Mouse (Mus musculus) retina, postnatal 1 day (tissue): ENCODE results near the gene Hivep3.

Source experiments
- DNase-seq: peaks from one replicate; pipeline ENCODE4 v3.0.0-alpha.2; 2012

Hivep3 gene

DNA sequence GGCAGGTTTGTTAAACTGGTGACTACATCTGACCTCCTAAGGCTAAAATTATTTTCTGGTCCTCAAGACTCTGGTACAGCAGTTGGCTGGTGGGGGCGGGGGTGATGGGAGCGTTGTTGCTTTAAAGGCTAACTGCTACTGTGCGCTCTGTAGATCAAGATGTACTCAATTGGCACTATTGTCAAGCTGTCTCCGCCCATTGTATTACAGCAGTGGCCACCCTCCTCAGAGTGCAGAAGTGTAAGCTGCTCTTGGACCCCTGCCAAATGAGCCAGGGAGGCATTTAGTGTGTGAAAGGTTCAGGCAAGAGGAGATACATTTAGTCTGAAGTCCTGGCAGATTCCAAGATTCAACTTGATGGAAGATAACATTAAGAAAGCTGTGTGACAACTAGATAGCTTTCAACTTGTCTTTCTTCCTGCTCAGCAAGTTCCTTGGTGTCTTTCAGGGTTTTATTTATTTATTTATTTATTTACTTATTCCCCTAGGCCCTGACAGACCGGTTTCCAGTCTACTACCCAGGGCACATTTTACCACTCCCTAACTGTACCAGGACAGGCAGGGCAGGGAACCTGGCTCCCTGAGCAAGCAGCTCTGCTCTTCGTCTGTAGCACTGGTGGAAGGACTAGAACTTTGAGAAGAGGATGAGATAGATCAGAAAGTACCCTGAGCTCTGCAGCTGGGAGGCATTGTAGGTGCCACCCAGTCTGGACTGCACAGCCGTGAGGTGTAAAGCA, 83.2 kb downstream of the Hivep3 start:
- DNase-seq: peak; percentile 95

DNA sequence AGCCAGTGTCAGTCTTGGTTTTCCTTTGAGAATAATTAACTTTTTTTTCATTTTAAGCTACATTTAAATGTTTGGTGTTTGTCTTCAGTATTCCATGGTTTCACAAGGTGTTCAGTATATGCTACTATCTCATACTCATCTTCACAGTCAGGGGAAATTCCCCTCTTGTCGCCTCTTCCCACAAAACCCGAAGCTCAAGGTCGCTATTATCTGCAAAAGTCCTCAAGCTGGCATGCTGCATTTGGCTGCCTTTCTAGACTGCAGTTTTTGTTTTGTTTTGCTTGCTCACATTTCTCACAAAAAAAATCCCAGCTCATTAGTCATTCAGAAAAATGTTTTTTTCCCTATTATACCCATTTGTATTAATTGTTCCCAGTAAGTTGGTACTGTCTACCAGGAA, 92.4 kb downstream of the Hivep3 start:
- DNase-seq: no peak

DNA sequence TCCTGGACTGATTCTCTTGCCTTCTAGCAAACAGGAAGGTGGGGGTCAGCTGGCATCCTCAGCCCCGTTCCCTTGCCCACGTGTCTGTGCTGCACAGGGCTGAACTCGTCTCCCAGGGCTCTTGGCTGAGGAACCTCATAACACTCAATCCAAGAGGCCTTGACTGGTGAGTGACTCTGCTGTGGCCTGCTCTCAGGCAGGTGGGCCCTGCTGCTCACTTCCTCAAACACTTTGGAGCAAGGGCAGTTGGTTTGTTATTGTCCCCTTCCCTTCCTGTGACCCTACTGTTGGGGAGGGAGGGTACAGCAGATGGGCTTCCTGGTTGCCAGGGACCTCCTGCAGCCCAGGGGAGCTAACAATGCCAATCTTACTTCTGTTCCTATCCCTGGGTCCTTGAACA, 94.8 kb downstream of the Hivep3 start:
- DNase-seq: no peak

- no peak for DNase-seq
Measured at GRCm38 (mm10) chr4:119828996-119829395, 95.4 kb downstream of the Hivep3 start.

DNA sequence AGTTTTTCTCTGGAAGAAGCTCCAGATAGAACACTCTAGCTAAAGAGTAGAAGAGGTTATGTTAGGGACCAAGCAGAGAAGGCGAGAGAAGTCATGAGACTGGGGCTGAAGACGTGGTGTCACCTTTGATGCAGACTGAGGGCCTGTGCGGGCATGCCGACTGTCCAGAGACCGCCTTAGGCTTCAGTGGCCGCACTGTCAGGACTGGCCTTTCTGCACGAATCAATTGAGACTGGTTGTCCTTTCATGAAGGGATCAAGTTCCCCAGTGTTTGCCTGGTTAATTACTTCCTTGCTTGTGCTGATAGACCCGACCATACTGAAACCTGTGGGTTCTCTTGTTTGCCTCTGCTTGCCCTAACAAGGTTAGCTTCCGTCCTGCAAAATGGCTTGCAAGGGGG, 99.7 kb downstream of the Hivep3 start:
- DNase-seq: no peak

GRCm38 (mm10) chr4:119833884-119834283, 100.3 kb downstream of the Hivep3 start:
- DNase-seq: no peak

- no peak for DNase-seq
Measured at GRCm38 (mm10) chr4:119836181-119836580, 102.6 kb downstream of the Hivep3 start.

DNA sequence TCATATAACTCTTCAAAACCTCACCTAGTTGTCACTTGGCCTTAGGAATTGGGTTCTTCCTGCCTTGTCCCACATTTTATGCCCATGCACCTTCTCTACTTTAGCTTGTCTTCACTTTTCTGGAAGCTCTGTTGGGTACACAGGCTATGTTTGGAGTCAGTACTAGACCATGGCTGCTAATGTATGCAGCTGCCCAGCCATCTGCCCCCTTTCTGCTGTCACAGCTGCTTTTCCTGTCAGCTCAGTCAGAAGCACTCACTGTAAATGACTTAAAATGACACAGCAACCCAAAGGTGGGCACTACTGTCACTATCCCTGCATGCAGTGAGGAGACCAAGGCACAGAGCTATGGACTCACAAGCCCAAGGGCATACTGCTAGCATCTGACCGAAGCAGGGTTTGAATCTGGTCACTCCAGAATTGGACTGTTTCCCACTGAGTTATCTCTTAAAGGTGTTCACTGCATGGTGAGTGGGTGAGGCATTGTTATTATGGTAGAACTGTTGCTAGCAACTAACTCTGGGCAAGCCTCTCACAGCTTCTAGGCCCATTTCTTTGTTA, 104.0 kb downstream of the Hivep3 start:
- peak; percentile 49 for DNase-seq

GRCm38 (mm10) chr4:119838308-119838707, 104.7 kb downstream of the Hivep3 start:
- no peak for DNase-seq

DNA sequence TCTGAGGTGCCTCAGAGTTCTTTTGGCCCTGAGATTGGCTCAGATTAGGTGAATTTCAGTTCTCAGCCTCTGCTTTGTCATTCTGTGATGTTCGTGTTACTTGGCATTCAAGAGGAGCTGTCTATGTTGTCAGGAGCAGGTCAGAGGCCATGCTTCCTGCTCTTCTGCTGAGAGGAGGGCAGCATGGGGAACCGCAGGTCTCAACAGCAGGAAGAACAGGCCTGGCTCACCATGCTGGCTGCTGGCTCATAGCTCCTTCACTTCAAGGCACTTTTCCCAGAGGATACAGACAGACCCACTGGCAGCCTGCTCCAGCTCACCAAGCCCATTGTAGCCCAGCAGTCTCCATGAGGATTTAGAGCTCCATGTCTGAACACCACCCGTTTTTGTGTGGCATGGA, 109.7 kb downstream of the Hivep3 start:
- DNase-seq: no peak

- no peak for DNase-seq
Measured at GRCm38 (mm10) chr4:119844267-119844666, 110.7 kb downstream of the Hivep3 start.

- peak; percentile 49 for DNase-seq
Measured at GRCm38 (mm10) chr4:119845596-119846161, 112.1 kb downstream of the Hivep3 start.

GRCm38 (mm10) chr4:119852483-119852882, 118.9 kb downstream of the Hivep3 start:
- no peak for DNase-seq

DNA sequence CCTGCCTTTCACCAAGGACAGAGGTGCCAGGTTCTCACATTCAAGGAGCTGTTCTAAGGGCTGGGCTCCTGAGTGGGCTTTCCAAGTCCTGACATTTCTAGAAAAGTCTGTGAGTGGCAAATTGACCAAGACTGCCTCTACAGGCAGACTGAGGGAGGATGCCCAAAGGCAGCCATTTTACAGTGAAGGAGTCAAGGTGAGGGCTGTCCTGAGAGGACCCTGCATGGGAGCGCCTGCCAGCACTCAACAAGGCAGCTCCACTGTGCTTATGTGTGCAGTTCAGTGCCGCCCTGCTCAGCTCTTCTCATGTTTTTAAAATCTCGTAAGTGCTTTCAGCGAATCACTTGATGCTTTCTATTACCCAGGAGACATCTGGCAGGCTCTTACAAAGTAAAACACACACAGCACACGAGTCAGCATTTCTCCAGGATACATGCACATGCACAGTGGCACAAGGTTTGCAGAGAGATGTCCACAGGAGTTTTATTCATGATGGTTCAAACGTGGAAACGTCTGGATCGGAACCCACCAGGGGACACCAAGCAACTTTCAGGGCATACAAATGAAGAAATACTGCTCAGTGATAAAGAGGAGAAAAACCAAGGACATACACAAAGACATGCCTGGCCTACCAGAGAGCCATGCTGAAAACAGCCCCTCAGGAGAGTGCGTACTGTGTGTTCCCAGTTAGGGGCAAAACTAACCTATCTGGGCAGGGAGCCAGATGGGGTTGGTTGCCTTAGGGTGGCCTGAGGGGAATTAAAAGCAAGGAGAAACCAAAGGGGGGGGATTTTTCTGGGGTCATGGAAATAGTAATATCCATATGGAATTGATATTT, 120.9 kb downstream of the Hivep3 start:
- peak; percentile 34 for DNase-seq

GRCm38 (mm10) chr4:119859454-119859853, 125.9 kb downstream of the Hivep3 start:
- DNase-seq: no peak

GRCm38 (mm10) chr4:119861001-119861400, 127.4 kb downstream of the Hivep3 start:
- DNase-seq: no peak

DNA sequence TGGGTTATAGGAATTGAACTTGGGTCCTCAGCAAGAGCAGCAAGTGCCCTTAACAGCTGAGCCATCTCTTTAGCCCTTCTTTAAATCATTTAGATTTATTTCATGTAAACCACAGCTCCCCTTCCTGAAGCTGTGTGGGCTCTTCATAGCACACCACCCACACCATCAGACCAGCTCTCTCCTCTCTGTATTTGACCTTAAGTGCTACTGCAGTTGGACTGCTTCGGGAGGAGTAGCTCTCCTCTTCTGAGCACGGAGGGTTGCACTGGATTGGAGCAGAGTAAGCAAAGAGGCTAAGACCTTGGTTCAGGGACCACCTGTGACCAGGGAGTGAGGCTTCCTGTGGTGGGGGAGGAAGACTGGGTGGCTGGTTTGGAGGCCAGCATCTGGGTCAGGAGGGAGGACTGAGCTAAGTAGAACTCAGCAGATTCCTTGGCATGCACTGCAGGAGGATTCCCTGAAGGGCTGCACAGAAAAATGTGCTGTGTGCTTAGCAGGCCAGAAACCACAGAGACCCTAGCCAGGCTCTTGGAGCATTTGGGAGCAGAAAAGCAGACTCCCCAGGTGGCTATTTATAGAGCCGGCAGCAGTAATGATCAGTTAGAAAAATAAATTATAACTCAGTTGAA, 132.4 kb downstream of the Hivep3 start:
- DNase-seq: no peak

GRCm38 (mm10) chr4:119867132-119867531, 133.5 kb downstream of the Hivep3 start:
- no peak for DNase-seq

DNA sequence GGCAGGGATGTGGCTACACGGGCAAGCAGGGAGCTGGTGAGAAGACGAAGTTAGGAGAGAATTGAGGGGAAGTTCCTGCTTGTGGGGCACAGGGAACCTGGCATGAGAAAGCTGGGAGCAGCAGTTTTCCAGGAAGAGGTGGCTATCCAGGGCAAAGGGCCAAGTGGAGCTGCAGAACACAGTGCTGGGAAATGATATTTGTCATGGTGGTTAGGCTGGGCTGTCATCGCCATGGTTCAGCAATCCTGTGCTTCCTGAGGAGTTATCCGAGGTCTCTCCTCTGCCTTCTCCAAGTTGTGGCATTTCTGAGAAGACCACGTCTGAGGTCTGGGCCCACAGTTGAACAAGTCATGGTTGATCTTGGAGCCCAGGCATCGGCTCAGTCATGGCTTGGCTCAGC, 136.8 kb downstream of the Hivep3 start:
- no peak for DNase-seq

GRCm38 (mm10) chr4:119871441-119871840, 137.9 kb downstream of the Hivep3 start:
- DNase-seq: no peak

GRCm38 (mm10) chr4:119871861-119872582, 138.4 kb downstream of the Hivep3 start:
- no peak for DNase-seq

DNA sequence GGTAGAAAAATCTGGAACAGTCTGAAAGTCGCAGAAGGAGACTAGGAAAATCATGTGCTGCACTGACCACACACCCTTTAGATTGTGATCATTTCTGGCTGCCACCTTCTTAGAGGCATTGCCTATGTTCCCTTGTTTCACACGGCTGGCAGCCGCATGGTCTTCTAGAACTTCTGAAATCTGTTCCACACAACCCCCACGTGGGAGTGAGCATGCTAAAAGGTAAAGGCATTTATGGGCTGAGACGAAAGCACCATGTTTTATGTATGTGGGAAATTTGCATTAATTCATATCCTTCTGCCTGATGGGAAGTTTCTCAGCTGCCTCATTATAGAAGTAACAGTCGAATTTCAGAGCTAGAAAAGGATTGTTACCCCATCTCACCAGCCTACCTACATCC, 140.4 kb downstream of the Hivep3 start:
- DNase-seq: no peak
